Mouse (Mus musculus) midbrain, embryonic 12.5 days (tissue): ENCODE measurements around the gene Nsun6. TPM values are rescaled to one million over a fixed set of nuclear protein-coding genes. Genes with fewer than 3 reads are reported as not detected.

Experiments used
- ATAC-seq: fragments of 200-750 bp; cut with Nextera tagmentation; 2 replicates; pipeline ENCODE4 v1.8.0; 2017; ENCODE audit warnings: low read depth, moderate TSS enrichment, moderate library complexity; ENCODE audit not compliant: low FRiP score
- H3K27ac ChIP-seq: fragments of 300-500 bp; sonication (generic); replicated peaks from 2 replicates; pipeline ENCODE4 v1.5.1; 2016; ENCODE audit warnings: mild to moderate bottlenecking
- H3K27me3 ChIP-seq: fragments of 300-500 bp; sonication (generic); 2 replicates; pipeline ENCODE4 v1.6.1; 2016; ENCODE audit warnings: mild to moderate bottlenecking
- H3K36me3 ChIP-seq: fragments of 300-500 bp; sonication (generic); 2 replicates; pipeline ENCODE4 v1.6.1; 2016
- H3K4me1 ChIP-seq: fragments of 300-500 bp; sonication (generic); 2 replicates; pipeline ENCODE4 v1.6.1; 2016
- H3K4me2 ChIP-seq: fragments of 300-500 bp; sonication (generic); replicated peaks from 2 replicates; pipeline ENCODE4 v1.6.1; 2016; ENCODE audit warnings: mild to moderate bottlenecking, moderate library complexity
- H3K4me3 ChIP-seq: fragments of 300-500 bp; sonication (generic); 2 replicates; pipeline ENCODE4 v1.5.1; 2016; ENCODE audit warnings: mild to moderate bottlenecking
- H3K9ac ChIP-seq: fragments of 300-500 bp; sonication (generic); replicated peaks from 2 replicates; pipeline ENCODE4 v1.6.1; 2016; ENCODE audit warnings: mild to moderate bottlenecking, moderate library complexity
- H3K9me3 ChIP-seq: fragments of 300-500 bp; sonication (generic); 2 replicates; pipeline ENCODE4 v1.6.1; 2016; ENCODE audit warnings: mild to moderate bottlenecking
- WGBS: fragments of 180-500 bp; shearing (Covaris S2); methylation state at CpG from one replicate; pipeline ENCODE4 v1.1.7; 2016; 5-methylcytosine and 5-hydroxymethylcytosine counted together
- polyA plus RNA-seq: library from polyadenylated mRNA; unstranded; fragments of >200 nt; fragmentation: Nextera tagmentation; extraction: Ambion mirVana; gene quantifications from 2 replicates; pipeline ENCODE4 v1.2.1, GENCODE M21; 2016

Gene Nsun6
- 18.2 and 19.5 TPM in 2 replicates for polyA plus RNA-seq

DNA sequence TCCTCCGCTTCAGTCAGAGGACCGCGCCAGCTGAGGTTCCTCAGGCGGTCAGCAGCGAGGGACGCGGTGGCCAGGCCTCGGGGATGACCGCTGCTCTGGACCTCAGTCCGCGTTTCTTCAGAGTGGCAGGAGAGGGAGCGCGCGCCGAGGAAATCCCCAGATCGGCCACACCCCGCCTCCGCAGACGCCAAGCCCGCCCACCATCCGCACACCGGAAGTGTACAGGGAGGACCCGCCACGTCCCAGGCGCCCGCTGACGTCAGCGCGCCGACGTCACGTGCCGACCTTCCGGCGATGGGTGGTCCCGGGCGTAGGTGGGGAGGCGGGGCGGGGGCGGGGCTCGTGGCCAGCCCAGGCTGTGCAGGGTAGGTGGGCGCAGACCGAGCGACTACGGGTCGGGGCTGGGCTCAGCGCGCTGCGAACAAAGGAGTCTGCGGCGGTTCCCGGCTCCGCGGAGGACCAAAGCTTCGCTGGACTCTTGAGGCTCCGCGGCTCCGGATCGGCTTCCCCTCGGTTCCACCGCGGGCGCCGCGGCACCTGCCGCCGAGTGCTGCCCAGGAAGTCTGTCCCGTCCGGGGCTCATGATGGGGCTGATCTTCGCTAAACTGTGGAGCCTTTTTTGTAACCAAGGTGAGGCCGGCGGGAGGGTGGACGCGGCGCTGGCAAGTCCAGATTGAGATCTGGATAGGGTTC is at the start of gene Nsun6:
Gene Nsun6 (minus strand): TSS at position 125 of the 693 bp plus-strand sequence.
- H3K27ac ChIP-seq: peak within 1 kb of the TSS; percentile 96
- peak within 1 kb of the TSS; percentile 57 for H3K4me2 ChIP-seq
- peak within 1 kb of the TSS; percentile 94 for H3K9ac ChIP-seq
- no peaks in the 10 kb centered on the region for H3K9me3 ChIP-seq
- H3K4me1 ChIP-seq: peaks cover 21% of the 10 kb centered on the region
- 0 out of 2 replicates have a peak, but pooled peaks cover 3% of the 10 kb centered on the region for H3K36me3 ChIP-seq
- WGBS: under 1% methylated on average over 70 of the region's 75 CpGs
- no peaks in the 10 kb centered on the region for H3K27me3 ChIP-seq
- H3K4me3 ChIP-seq: peak within 1 kb of the TSS; percentile 83
- peak; percentile 99 for ATAC-seq

DNA sequence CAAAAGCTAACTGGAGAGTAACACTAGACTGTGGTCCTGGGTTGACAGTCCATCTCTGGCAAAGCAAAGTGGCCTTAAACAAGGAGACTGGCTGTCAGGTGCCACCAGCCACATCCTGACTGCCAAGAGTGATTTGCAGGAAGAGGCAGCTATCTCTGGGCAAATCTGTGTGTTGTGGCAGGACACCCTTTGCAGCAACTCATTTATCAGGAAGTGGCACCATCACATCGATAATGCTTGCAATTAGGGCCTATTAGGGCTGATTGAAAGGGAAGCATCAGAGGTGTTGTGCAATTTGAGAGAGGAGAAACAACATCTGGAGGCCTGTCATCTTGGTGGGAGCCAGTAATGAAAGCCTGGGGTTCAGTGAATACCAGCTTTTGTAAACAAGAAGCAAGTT is 49.5 kb upstream of the Nsun6 start:
- 75% methylated on average over 1 of the region's 1 CpGs for WGBS
- no peaks in the 10 kb centered on the region for H3K9me3 ChIP-seq
- H3K4me1 ChIP-seq: no peaks in the 10 kb centered on the region
- no peak overlapping the region for H3K9ac ChIP-seq
- H3K27ac ChIP-seq: no peak overlapping the region
- no peaks in the 10 kb centered on the region for H3K27me3 ChIP-seq
- no peak for ATAC-seq
- H3K4me3 ChIP-seq: no peak overlapping the region
- no peak overlapping the region for H3K4me2 ChIP-seq
- no peaks in the 10 kb centered on the region for H3K36me3 ChIP-seq

DNA sequence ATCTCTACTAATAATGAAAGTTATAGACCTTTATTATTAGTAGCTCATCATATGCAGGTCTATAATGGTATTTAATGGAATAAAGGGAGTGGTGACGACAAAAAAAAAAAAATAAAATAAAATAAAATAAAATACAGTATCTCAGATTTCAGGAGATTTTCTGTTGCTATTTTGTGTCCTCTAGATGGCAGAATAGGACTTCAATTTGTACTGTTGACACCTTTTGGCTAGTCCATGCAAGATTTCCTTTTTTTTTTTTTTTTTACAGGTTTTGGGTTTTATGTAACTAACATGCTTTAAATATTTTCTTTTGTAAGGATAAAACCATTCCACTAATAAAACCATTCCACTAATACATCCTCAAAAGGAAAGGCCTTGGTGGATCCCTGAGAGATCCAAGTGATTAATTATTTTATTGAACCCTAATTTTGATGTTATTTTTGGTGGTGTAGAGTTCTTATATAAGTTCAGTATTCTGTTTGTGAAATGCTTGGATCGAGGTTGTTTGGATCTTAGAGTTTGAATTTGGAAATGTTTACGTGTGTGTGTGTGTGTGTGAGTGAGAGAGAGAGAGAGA is 41.7 kb upstream of the Nsun6 start:
- Histone ChIP-seq H3K9me3 (no peaks in the 10 kb centered on the region), H3K4me1 (no peaks in the 10 kb centered on the region), H3K27ac (no peak overlapping the region), H3K4me3 (no peak overlapping the region), H3K9ac (no peak overlapping the region), H3K4me2 (no peak overlapping the region), H3K36me3 (no peaks in the 10 kb centered on the region), H3K27me3 (no peaks in the 10 kb centered on the region)
- WGBS: 72% methylated on average over 3 of the region's 3 CpGs
- ATAC-seq: no peak

DNA sequence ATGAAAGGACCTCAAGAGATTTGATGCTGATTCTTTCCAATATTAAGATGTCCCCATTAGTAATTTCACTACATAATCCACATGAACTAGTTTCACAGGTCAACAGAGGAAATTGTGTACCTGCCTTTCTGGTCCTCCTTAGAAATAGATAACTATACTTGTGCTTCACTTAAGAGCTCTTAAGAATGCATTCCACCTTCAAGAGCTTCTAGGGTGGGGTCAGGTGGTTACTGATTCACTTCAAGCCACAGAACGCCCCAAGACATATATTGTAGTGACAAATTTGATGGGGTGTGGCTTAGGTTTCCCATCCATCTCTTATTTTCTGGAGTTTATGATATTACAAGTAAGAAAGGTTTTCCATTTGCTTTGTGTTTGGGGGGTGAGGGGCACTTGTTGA is 32.4 kb upstream of the Nsun6 start:
- peaks cover 18% of the 10 kb centered on the region for H3K36me3 ChIP-seq
- H3K27ac ChIP-seq: no peak overlapping the region
- no peak overlapping the region for H3K4me2 ChIP-seq
- H3K4me1 ChIP-seq: no peaks in the 10 kb centered on the region
- 77% methylated on average over 1 of the region's 1 CpGs for whole genome bisulfite sequencing
- no peak overlapping the region for H3K9ac ChIP-seq
- H3K27me3 ChIP-seq: no peaks in the 10 kb centered on the region
- H3K9me3 ChIP-seq: no peaks in the 10 kb centered on the region
- ATAC-seq: no peak
- no peak overlapping the region for H3K4me3 ChIP-seq

DNA sequence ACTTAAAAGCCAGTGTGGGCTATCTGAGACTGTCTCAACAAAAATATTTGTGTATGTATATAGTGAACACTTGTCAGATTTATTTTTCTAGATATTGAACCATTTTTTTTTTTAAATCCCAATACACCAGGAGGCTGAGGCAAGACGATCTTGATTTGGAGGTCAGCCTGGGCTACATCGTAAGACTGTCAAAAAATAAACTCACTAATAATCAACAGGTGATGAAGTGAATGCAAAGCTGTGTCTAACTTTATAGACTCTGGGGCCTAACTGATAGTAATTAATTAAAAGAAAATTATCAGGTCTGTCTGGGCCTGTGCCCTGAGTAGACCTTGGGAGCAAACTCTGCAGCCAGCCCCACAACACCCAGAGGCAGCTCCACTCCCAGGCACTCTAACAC is 28.8 kb upstream of the Nsun6 start:
- H3K9ac ChIP-seq: no peak overlapping the region
- peaks cover 45% of the 10 kb centered on the region for H3K36me3 ChIP-seq
- H3K27me3 ChIP-seq: no peaks in the 10 kb centered on the region
- H3K9me3 ChIP-seq: no peaks in the 10 kb centered on the region
- no peaks in the 10 kb centered on the region for H3K4me1 ChIP-seq
- no peak overlapping the region for H3K27ac ChIP-seq
- H3K4me3 ChIP-seq: no peak overlapping the region
- ATAC-seq: peak; percentile 52; the same call in 1 of the 2 replicates
- 99% methylated on average over 2 of the region's 2 CpGs for WGBS
- H3K4me2 ChIP-seq: no peak overlapping the region

DNA sequence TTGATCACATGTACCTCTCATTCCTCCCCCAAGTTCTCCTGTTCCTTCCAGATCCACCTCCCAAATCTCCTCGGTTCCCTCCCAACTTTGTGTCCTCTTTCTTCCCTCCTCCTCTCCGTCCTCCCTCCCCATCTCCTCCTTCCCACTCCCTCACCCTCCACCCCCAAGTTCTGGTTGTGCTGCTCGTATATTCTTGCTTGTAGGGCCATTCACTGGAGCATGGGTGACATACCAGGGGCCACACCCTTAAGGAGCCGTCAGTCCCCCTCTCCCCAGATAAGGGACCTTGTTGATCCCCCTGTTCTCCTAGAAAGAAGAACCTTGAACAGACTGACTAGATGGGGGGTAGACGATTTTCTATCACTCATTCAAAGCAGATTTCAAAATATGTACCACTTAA is 12.2 kb upstream of the Nsun6 start:
- H3K4me2 ChIP-seq: no peak overlapping the region
- no peak overlapping the region for H3K27ac ChIP-seq
- no peaks in the 10 kb centered on the region for H3K9me3 ChIP-seq
- ATAC-seq: no peak
- H3K27me3 ChIP-seq: no peaks in the 10 kb centered on the region
- no peak overlapping the region for H3K9ac ChIP-seq
- peaks cover 31% of the 10 kb centered on the region for H3K36me3 ChIP-seq
- H3K4me3 ChIP-seq: no peak overlapping the region
- H3K4me1 ChIP-seq: peaks cover 10% of the 10 kb centered on the region; the same call in 1 of the 2 replicates
- 86% methylated on average over 5 of the region's 5 CpGs for WGBS

DNA sequence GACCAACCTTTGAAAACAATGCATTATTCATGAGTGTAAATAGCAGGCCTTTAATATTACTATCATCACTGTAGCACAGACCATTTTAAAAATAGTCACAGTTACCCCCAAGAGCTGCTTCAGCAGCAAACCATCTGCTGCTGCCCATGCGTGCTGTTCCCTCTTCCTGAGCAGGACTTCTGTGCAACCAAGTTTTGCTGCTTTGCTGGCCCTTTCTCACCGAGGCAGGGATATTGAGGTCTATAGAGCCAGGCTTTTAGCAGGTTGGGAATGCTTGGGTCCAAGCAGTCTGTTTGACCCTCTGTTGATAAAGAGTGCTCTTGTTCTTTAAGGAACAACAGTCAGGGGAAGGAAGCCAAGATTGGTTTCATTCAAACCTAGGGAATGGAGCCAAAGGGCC is 10.6 kb upstream of the Nsun6 start:
- Histone ChIP-seq H3K4me1 (peaks cover 10% of the 10 kb centered on the region; the same call in 1 of the 2 replicates), H3K9me3 (no peaks in the 10 kb centered on the region), H3K4me2 (no peak overlapping the region), H3K27ac (no peak overlapping the region), H3K4me3 (no peak overlapping the region), H3K36me3 (peaks cover 24% of the 10 kb centered on the region), H3K27me3 (no peaks in the 10 kb centered on the region), H3K9ac (no peak overlapping the region)
- 89% methylated on average over 2 of the region's 2 CpGs for WGBS
- ATAC-seq: no peak

DNA sequence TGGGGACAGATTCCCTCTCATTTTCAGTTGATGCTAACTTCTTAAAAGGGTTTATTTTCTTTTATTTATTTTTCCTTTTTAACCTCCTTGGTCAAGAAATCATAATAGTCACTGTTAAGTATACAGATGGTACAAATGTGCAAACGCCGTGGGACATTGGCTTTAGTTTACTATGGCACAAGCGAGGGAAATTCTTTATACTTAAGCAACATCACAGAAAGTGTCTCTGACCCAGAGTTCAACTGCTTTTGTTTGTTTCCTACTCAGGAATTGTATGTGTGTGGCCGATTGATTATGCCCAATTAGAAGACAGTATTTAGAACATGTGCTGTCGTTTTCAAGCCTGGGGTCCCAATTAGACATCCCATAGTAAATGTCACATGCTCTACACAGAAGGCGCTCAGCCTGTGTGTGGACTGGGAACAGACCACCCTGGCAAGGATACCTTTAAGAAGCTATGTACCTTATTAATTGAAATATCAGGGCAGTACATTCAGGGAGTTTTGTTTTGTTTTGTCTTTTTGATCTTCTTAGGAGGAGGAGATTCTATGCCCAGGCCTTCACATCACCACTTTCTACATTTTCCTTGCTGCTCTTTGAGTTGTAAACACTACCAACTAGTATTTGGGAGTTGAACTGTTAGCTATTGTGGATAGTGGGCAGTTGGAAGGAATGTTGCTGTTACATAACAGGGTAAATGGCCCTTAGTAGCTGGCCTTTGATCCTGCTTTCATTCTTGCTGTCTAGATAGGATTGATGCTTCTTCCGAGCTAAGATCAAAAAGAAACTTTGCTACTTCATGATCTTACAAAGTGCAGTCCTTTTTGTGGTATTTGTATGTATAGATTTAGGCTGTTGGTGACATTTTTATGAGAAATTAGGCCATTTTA is 9.8 kb upstream of the Nsun6 start:
- Histone ChIP-seq H3K27me3 (no peaks in the 10 kb centered on the region), H3K4me2 (no peak overlapping the region), H3K36me3 (peaks cover 17% of the 10 kb centered on the region), H3K9me3 (no peaks in the 10 kb centered on the region), H3K9ac (no peak overlapping the region), H3K4me1 (peaks cover 10% of the 10 kb centered on the region; the same call in 1 of the 2 replicates), H3K4me3 (no peak overlapping the region), H3K27ac (no peak overlapping the region)
- WGBS: 73% methylated on average over 7 of the region's 7 CpGs
- ATAC-seq: no peak

DNA sequence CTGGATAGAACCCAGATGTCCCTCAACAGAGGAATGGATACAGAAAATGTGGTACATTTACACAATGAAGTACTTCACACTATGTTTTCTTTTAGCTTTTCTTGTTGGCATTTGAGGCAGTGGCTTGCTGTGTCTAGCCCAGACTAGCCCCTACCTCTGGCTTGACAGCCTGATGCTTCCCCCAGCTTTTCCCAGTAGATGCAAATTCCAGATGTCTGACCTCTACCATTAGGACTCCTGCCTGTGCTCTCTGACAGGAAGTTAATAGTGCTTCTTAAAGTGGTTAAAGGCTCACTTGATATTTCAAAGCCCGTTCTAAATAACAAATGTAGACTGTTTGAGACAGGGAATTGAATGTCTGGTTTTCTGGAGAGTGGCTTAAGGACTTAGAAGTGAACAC is 8.9 kb upstream of the Nsun6 start:
- ATAC-seq: no peak
- Histone ChIP-seq H3K4me3 (no peak overlapping the region), H3K4me1 (peaks cover 10% of the 10 kb centered on the region; the same call in 1 of the 2 replicates), H3K27me3 (no peaks in the 10 kb centered on the region), H3K9me3 (no peaks in the 10 kb centered on the region), H3K27ac (no peak overlapping the region), H3K36me3 (peaks cover 15% of the 10 kb centered on the region), H3K4me2 (no peak overlapping the region), H3K9ac (no peak overlapping the region)
- WGBS: 68% methylated on average over 1 of the region's 1 CpGs

DNA sequence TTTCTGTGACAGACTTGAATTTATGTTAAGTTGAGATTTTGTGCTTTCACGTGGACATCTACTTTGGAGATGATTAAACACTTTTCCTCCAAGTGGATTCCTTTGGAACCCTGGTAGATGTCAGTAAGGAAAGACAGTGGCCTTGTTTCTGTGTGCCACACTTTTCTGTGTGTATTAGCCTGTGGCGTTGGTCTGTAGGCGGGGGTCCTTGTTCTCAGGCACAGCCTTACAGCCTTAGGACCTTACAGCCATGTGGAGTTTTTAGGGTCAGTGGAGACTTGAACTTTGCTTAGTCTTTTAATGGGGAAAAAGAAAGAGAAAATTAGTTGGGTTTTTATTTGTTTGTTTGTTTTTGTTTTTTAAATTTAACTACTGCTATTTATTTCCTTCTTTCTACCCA is 6.0 kb upstream of the Nsun6 start:
- ATAC-seq: no peak
- WGBS: 88% methylated on average over 3 of the region's 3 CpGs
- H3K27ac ChIP-seq: no peak overlapping the region

DNA sequence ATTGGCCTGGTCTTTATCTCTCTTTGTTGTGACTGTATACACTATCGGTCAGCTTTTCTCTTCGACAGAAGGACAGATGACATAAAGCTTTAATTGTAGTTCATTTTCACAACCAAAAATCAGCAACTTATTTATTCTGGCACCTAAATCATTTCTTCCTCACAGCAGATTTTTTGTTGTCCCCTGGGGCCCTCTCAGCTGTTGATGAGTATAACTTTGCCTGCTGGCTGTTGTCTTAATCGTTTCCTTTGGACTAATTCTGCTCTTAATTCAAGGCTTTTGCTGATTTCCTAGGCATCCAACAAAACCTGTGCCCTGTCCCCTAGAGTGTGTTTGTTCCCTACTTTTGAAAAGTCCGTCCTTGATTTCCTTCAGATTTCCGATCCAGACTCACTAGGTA is 3.4 kb upstream of the Nsun6 start:
- Histone ChIP-seq H3K4me1 (peaks cover 21% of the 10 kb centered on the region), H3K27ac (no peak overlapping the region), H3K4me2 (no peak overlapping the region), H3K4me3 (no peak overlapping the region), H3K27me3 (no peaks in the 10 kb centered on the region), H3K9me3 (no peaks in the 10 kb centered on the region), H3K36me3 (0 out of 2 replicates have a peak, but pooled peaks cover 3% of the 10 kb centered on the region), H3K9ac (no peak overlapping the region)
- WGBS: 90% methylated on average over 5 of the region's 5 CpGs
- ATAC-seq: no peak

More for the DNA sequence above, 6.0 kb upstream of the Nsun6 start:
- Histone ChIP-seq H3K36me3 (0 out of 2 replicates have a peak, but pooled peaks cover 3% of the 10 kb centered on the region), H3K4me1 (peaks cover 28% of the 10 kb centered on the region), H3K9ac (no peak overlapping the region), H3K27me3 (no peaks in the 10 kb centered on the region), H3K9me3 (no peaks in the 10 kb centered on the region), H3K4me2 (no peak overlapping the region), H3K4me3 (no peak overlapping the region)

DNA sequence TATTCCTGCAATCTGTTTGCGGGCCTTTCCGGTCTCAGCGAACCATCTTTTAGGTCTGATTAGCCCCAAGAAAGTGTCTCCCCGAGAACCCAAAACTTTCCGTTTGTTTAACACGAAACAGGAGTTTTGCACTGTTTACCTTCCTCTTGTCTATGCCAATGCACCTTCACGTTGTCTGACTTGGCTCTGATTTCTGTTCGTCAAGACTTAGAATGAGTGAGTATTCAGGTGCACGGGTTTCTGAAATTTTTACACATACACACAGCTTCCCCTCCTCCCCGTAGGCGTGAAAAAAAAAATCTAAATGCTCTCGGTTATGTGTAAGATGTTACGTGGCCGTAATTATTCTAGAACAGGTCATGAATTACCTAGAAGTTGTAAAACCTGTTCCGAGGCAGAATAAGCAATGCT is 877 bp upstream of the Nsun6 start:
- H3K9me3 ChIP-seq: no peaks in the 10 kb centered on the region
- H3K36me3 ChIP-seq: 0 out of 2 replicates have a peak, but pooled peaks cover 3% of the 10 kb centered on the region
- peaks cover 21% of the 10 kb centered on the region for H3K4me1 ChIP-seq
- H3K27ac ChIP-seq: peak overlapping the region; percentile 96
- H3K27me3 ChIP-seq: no peaks in the 10 kb centered on the region
- ATAC-seq: no peak
- 1% methylated on average over 15 of the region's 15 CpGs for WGBS
- peak overlapping the region; percentile 83 for H3K4me3 ChIP-seq
- peak overlapping the region; percentile 54 for H3K4me2 ChIP-seq
- H3K9ac ChIP-seq: peak overlapping the region; percentile 94
